Mouse (Mus musculus): ENCODE results near the gene Ltb4r2.
"Not testable (repeated sequence)": the region's sequence is repeated elsewhere in the genome, so short reads cannot be mapped to it uniquely, and the experiment has no call there.

Gene Ltb4r2

GRCm38 (mm10) chr14:55735758-55736157, 25.5 kb upstream of the Ltb4r2 start:
- in situ Hi-C loops (cut with MboI, MseI) = no loop called here

GRCm38 (mm10) chr14:55737086-55737687, 24.0 kb upstream of the Ltb4r2 start:
- in situ Hi-C loops (cut with MboI, MseI) = no loop called here

GRCm38 (mm10) chr14:55743711-55744110, 17.5 kb upstream of the Ltb4r2 start:
- in situ Hi-C loops (cut with MboI, MseI) = loop anchor here (5.0 kb wide), 1 partner anchor 61 kb away; the partner anchor contains the start of gene Tinf2 (in 2 of the 2)

- in situ Hi-C loops (cut with MboI, MseI) = no loop called here
These were observed 15.9 kb upstream of the Ltb4r2 start, which contains the start of the genes Dhrs1 and Nop9 for GRCm38 (mm10) chr14:55745180-55745860. TSS of gene Dhrs1 (minus strand) at chr14:55745690. TSS of gene Nop9 (plus strand) at chr14:55745693.

GRCm38 (mm10) chr14:55745861-55746237, 15.4 kb upstream of the Ltb4r2 start:
- in situ Hi-C loops (cut with MboI, MseI) = no loop called here

GRCm38 (mm10) chr14:55747051-55747847, 14.0 kb upstream of the Ltb4r2 start:
- in situ Hi-C loops (cut with MboI, MseI) = no loop called here

GRCm38 (mm10) chr14:55757566-55757965, 3.7 kb upstream of the Ltb4r2 start:
- in situ Hi-C loops (cut with MboI, MseI) = no loop called here

- in situ Hi-C loops (cut with MboI, MseI) = no loop called here
These were observed 2.9 kb upstream of the Ltb4r2 start, which contains the start of gene Cideb for GRCm38 (mm10) chr14:55758363-55758784. TSS of gene Cideb (minus strand) at chr14:55758458.

- in situ Hi-C loops (cut with MboI, MseI) = not testable (repeated sequence)
These were observed 1.1 kb upstream of the Ltb4r2 start for GRCm38 (mm10) chr14:55760156-55760555.

- in situ Hi-C loops (cut with MboI, MseI) = no loop called here
These were observed 983 bp downstream of the Ltb4r2 start for GRCm38 (mm10) chr14:55762001-55762821.

GRCm38 (mm10) chr14:55763166-55763565, 1.9 kb downstream of the Ltb4r2 start:
- in situ Hi-C loops (cut with MboI, MseI) = no loop called here

- in situ Hi-C loops (cut with MboI, MseI) = no loop called here
These were observed 4.5 kb downstream of the Ltb4r2 start, which contains the start of gene Ltb4r1 for GRCm38 (mm10) chr14:55765696-55766095. TSS of gene Ltb4r1 (plus strand) at chr14:55765962.

- in situ Hi-C loops (cut with MboI, MseI) = no loop called here
These were observed 6.5 kb downstream of the Ltb4r2 start for GRCm38 (mm10) chr14:55767519-55768414.

- in situ Hi-C loops (cut with MboI, MseI) = no loop called here
These were observed 7.3 kb downstream of the Ltb4r2 start for GRCm38 (mm10) chr14:55768555-55768954.

- in situ Hi-C loops (cut with MboI, MseI) = no loop called here
These were observed 8.0 kb downstream of the Ltb4r2 start for GRCm38 (mm10) chr14:55769087-55769703.

- in situ Hi-C loops (cut with MboI, MseI) = no loop called here
These were observed 15.5 kb downstream of the Ltb4r2 start for GRCm38 (mm10) chr14:55776711-55777110.

GRCm38 (mm10) chr14:55777176-55777575, 15.9 kb downstream of the Ltb4r2 start:
- in situ Hi-C loops (cut with MboI, MseI) = no loop called here

GRCm38 (mm10) chr14:55777806-55778205, 16.6 kb downstream of the Ltb4r2 start:
- in situ Hi-C loops (cut with MboI, MseI) = no loop called here

GRCm38 (mm10) chr14:55778686-55779085, 17.5 kb downstream of the Ltb4r2 start:
- in situ Hi-C loops (cut with MboI, MseI) = no loop called here

- in situ Hi-C loops (cut with MboI, MseI) = no loop called here
These were observed 18.4 kb downstream of the Ltb4r2 start for GRCm38 (mm10) chr14:55779656-55780055.

Data from T-helper 17 cell (primary cell).